ENCODE assay signal across 16 mouse cellular contexts in the genomic region with DNA sequence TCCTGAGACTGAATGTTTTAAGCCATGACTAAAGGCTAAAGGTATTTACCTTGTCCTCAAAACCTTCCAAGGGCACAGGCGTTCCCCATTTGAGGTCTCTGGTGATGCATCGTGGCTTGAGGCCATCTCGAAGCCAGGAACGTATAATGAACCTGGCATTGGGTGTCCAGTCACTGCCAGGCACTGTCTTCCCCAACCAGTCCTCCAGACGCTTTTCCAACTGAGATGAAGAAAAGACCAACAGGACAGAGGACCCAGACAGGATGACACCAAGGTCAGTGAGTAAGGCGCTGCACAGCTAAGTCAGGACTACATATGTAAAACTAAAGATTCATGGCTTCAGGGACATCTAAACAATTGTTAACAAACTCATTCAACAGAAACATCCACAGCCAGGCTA.
"Had no signal": no experiment of that assay in that cellular context is flagged by ENCODE, and none has a peak within 500 bp of the region (broad histone marks: within the 10 kb centered on the region; RNA-seq: fewer than 3 reads in every experiment).

No protein-coding gene starts in this region.

- DNase-seq: heart, postnatal 10 days; heart, postnatal 14 days; heart, postnatal 36 days; heart, postnatal 4 days; kidney, adult 11 months; kidney, adult 18-20 months; kidney, adult 2 months; kidney, adult 8-10 months; kidney, adult 9 months; kidney, postnatal 10 days; kidney, postnatal 14 days; kidney, postnatal 25 days; kidney, postnatal 36 days; kidney, postnatal 4 days; layer of hippocampus, adult 9-11 months; layer of hippocampus, postnatal 36 days had no signal
